Mouse (Mus musculus): ENCODE measurements at regions not wholly inside any gene's neighbourhood (a gene's known extent, or its start where the extent isn't known, plus 50 kb on each side); places are given as distances from the start of the nearest gene placed in this dataset.

- TF ChIP-seq CTCF (IDR thresholded peaks at IDR 0.05; ENCODE audit: insufficient read depth, low read length) (no peak), POLR2A (IDR thresholded peaks at IDR 0.05; ENCODE audit: borderline replicate concordance, extremely low read depth, low read depth, low read length) (no peak)
Observed at GRCm38 (mm10) chr13:25958592-25958991, 688.3 kb upstream of the Nrsn1 start.

Measured in lung, adult 2 months (tissue).